Mouse (Mus musculus) intestine, embryonic 14.5 days (tissue): ENCODE data around the gene Smc5. TPM values are rescaled to one million over a fixed set of nuclear protein-coding genes. Genes with fewer than 3 reads are reported as not detected.

ENCODE experiments used
- ATAC-seq: fragments of 200-750 bp; cut with Nextera tagmentation; replicated peaks from 2 replicates; pipeline ENCODE4 v1.8.0; 2017; ENCODE audit warnings: low read depth, moderate number of reproducible peaks, moderate TSS enrichment, moderate library complexity; ENCODE audit not compliant: low FRiP score, low TSS enrichment
- DNase-seq: peaks from one replicate; pipeline ENCODE4 v3.0.0-alpha.2; 2018; ENCODE audit warnings: low spot score
- H3K27ac ChIP-seq: fragments of 300-500 bp; sonication (generic); 2 replicates; pipeline ENCODE4 v1.5.1; 2014; ENCODE audit warnings: low read depth, mild to moderate bottlenecking, control low read depth
- H3K27me3 ChIP-seq: fragments of 300-500 bp; sonication (generic); replicated peaks from 2 replicates; pipeline ENCODE4 v1.6.1; 2014; ENCODE audit warnings: low read length, control low read depth; ENCODE audit not compliant: control insufficient read depth, insufficient read depth
- H3K36me3 ChIP-seq: fragments of 300-500 bp; sonication (generic); 2 replicates; pipeline ENCODE4 v1.6.1; 2014; ENCODE audit warnings: low read length, control low read depth; ENCODE audit not compliant: control insufficient read depth, insufficient read depth
- H3K4me1 ChIP-seq: fragments of 300-500 bp; sonication (generic); replicated peaks from 2 replicates; pipeline ENCODE4 v1.6.1; 2014; ENCODE audit warnings: low read length, control low read depth, mixed read lengths; ENCODE audit not compliant: control insufficient read depth, insufficient read depth
- H3K4me2 ChIP-seq: fragments of 300-500 bp; sonication (generic); 2 replicates; pipeline ENCODE4 v1.6.1; 2014; ENCODE audit warnings: low read length
- H3K4me3 ChIP-seq: fragments of 300-500 bp; sonication (generic); 2 replicates; pipeline ENCODE4 v1.5.1; 2014; ENCODE audit warnings: low read depth, low read length, control low read depth, mixed read lengths
- H3K9ac ChIP-seq: fragments of 300-500 bp; sonication (generic); 2 replicates; pipeline ENCODE4 v1.6.1; 2014; ENCODE audit warnings: mild to moderate bottlenecking, low read length
- H3K9me3 ChIP-seq: fragments of 300-500 bp; sonication (generic); 2 replicates; pipeline ENCODE4 v1.6.1; 2016; ENCODE audit warnings: low read length, control low read depth; ENCODE audit not compliant: control insufficient read depth
- WGBS: fragments of 180-500 bp; shearing (Covaris S2); extraction: QIAGEN DNeasy Blood & Tissue Kit; methylation state at CpG from one replicate; pipeline ENCODE4 v1.1.7; 2014; 5-methylcytosine and 5-hydroxymethylcytosine counted together
- polyA plus RNA-seq: library from polyadenylated mRNA; unstranded; fragments of >200 nt; fragmentation: Nextera tagmentation; extraction: Ambion mirVana; gene quantifications from 2 replicates; pipeline ENCODE4 v1.2.1, GENCODE M21; 2014

Smc5 gene
- polyA plus RNA-seq, 1 experiment from 2014 or later: 32.2 TPM

DNA sequence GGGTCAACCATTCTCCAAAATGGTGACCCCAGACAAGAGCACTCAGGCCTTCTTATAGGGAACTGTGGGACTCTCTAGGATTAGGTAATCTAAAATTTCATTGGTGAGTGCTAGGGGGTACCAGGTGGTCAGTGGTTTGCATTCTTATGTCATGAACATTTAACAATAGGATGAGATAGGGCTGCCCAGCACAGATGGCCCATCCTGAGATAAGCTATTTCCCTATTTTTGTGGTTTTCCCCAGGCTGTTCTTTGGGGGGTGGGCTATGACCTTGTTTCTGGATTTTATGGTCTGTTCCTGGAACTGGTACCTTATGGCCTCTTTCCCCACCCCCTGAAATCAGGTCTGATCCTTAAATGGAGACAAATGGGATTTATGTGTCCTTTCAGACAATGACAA is 23.5 kb upstream of the Smc5 start:
- Histone ChIP-seq H3K27ac (no peak overlapping the region), H3K27me3 (no peaks in the 10 kb centered on the region), H3K9me3 (no peaks in the 10 kb centered on the region), H3K36me3 (no peaks in the 10 kb centered on the region), H3K9ac (no peak overlapping the region), H3K4me2 (no peak overlapping the region), H3K4me1 (no peaks in the 10 kb centered on the region), H3K4me3 (no peak overlapping the region)
- DNase-seq: no peak
- ATAC-seq: no peak

DNA sequence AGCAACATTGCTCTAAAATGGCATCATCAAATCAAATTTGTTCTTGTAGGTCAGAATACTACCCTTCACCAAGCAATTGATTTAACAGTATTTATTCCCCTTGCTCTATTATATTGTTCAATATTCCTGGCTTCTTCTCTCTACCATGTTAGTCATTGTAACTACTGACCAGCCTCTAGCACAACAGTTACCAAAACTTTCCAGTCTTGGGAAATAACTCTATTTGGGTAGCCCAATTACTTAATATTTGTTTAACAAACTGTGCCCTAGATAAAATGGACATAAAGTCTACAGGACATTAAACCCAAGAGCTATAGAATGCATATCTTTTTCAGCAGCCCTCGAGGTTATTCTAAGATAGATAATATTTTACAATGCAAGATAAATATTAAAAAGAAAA is 15.6 kb upstream of the Smc5 start:
- Histone ChIP-seq H3K27me3 (no peaks in the 10 kb centered on the region), H3K9ac (no peak overlapping the region), H3K4me2 (no peak overlapping the region), H3K4me3 (no peak overlapping the region), H3K4me1 (no peaks in the 10 kb centered on the region), H3K36me3 (no peaks in the 10 kb centered on the region), H3K27ac (no peak overlapping the region), H3K9me3 (peaks cover 4% of the 10 kb centered on the region; the same call in 1 of the 2 replicates)
- DNase-seq (no peak), ATAC-seq (no peak)
- 60% methylated on average over 1 of the region's 1 CpGs for WGBS

GRCm38 (mm10) chr19:23281911-23282660 is 8.4 kb upstream of the Smc5 start:
- WGBS: 56% methylated on average over 8 of the region's 8 CpGs
- Histone ChIP-seq H3K27ac (no peak overlapping the region), H3K4me3 (no peak overlapping the region), H3K36me3 (no peaks in the 10 kb centered on the region), H3K9ac (no peak overlapping the region), H3K4me1 (no peaks in the 10 kb centered on the region), H3K9me3 (no peaks in the 10 kb centered on the region), H3K27me3 (no peaks in the 10 kb centered on the region), H3K4me2 (no peak overlapping the region)
- no peak for DNase-seq
- ATAC-seq: no peak

- H3K27ac ChIP-seq: no peak overlapping the region; the same call in 1 of the 2 replicates
- ATAC-seq (peak; percentile 33), DNase-seq (no peak)
- H3K9me3 ChIP-seq: no peaks in the 10 kb centered on the region
- H3K4me3 ChIP-seq: peak overlapping the region; percentile 95
- no peaks in the 10 kb centered on the region for H3K27me3 ChIP-seq
- H3K4me1 ChIP-seq: peaks cover 8% of the 10 kb centered on the region
- H3K9ac ChIP-seq: peak overlapping the region; percentile 92; the same call in 1 of the 2 replicates
- 50% methylated on average over 4 of the region's 4 CpGs for WGBS
- no peaks in the 10 kb centered on the region for H3K36me3 ChIP-seq
- peak overlapping the region; percentile 81 for H3K4me2 ChIP-seq
Measured at GRCm38 (mm10) chr19:23274054-23274724, 492 bp upstream of the Smc5 start.

DNA sequence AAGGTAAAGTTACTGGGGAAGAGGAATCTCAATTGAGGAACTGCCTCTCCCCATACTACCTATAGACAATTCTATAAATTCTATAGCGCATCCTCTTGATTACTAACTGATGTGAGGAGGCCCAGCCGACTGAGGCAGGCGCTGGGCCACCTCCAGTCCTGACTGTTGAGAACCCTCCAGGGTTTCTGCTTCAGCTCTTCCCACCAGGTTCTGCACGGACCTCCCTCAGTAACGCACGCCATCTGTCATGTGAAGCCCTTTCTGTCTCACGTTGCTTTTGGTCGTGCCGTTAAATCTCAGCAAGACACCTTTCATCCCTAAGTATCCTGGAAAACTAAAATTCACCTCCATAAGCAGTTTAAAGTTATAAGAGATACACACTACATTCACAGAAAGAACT is 16.9 kb downstream of the Smc5 start:
- no peak for ATAC-seq
- Histone ChIP-seq H3K36me3 (peaks cover 72% of the 10 kb centered on the region), H3K4me1 (no peaks in the 10 kb centered on the region), H3K4me2 (no peak overlapping the region), H3K4me3 (no peak overlapping the region), H3K27ac (no peak overlapping the region), H3K9ac (no peak overlapping the region), H3K27me3 (no peaks in the 10 kb centered on the region), H3K9me3 (no peaks in the 10 kb centered on the region)
- 89% methylated on average over 9 of the region's 9 CpGs for WGBS
- no peak for DNase-seq

GRCm38 (mm10) chr19:23246473-23246872 is 27.2 kb downstream of the Smc5 start:
- H3K27me3 ChIP-seq: no peaks in the 10 kb centered on the region
- H3K9me3 ChIP-seq: no peaks in the 10 kb centered on the region
- no peaks in the 10 kb centered on the region for H3K4me1 ChIP-seq
- no peak for ATAC-seq
- DNase-seq: no peak
- 85% methylated on average over 2 of the region's 2 CpGs for WGBS
- peaks cover 43% of the 10 kb centered on the region for H3K36me3 ChIP-seq
- H3K4me3 ChIP-seq: no peak overlapping the region
- no peak overlapping the region for H3K9ac ChIP-seq
- no peak overlapping the region for H3K4me2 ChIP-seq
- H3K27ac ChIP-seq: no peak overlapping the region

- Histone ChIP-seq H3K9ac (no peak overlapping the region), H3K36me3 (peaks cover 61% of the 10 kb centered on the region), H3K4me1 (no peaks in the 10 kb centered on the region), H3K27me3 (no peaks in the 10 kb centered on the region), H3K4me2 (no peak overlapping the region), H3K27ac (no peak overlapping the region), H3K4me3 (no peak overlapping the region), H3K9me3 (no peaks in the 10 kb centered on the region)
- DNase-seq (no peak), ATAC-seq (no peak)
- 60% methylated on average over 4 of the region's 4 CpGs for WGBS
Measured at GRCm38 (mm10) chr19:23225065-23225464, 48.6 kb downstream of the Smc5 start.

- Histone ChIP-seq H3K4me3 (no peak overlapping the region), H3K4me2 (no peak overlapping the region), H3K9me3 (no peaks in the 10 kb centered on the region), H3K27me3 (no peaks in the 10 kb centered on the region), H3K36me3 (peaks cover 67% of the 10 kb centered on the region), H3K27ac (no peak overlapping the region), H3K4me1 (no peaks in the 10 kb centered on the region), H3K9ac (no peak overlapping the region)
- WGBS: 94% methylated on average over 8 of the region's 8 CpGs
- no peak for DNase-seq
- no peak for ATAC-seq
Measured at GRCm38 (mm10) chr19:23214326-23214725, 59.4 kb downstream of the Smc5 start.

GRCm38 (mm10) chr19:23211325-23211724 is 62.4 kb downstream of the Smc5 start:
- 86% methylated on average over 6 of the region's 6 CpGs for WGBS
- Histone ChIP-seq H3K9ac (no peak overlapping the region), H3K4me1 (no peaks in the 10 kb centered on the region), H3K27ac (no peak overlapping the region), H3K4me3 (no peak overlapping the region), H3K36me3 (peaks cover 68% of the 10 kb centered on the region), H3K27me3 (no peaks in the 10 kb centered on the region), H3K9me3 (no peaks in the 10 kb centered on the region), H3K4me2 (no peak overlapping the region)
- ATAC-seq (no peak), DNase-seq (no peak)
